Mouse (Mus musculus) neural tube, embryonic 14.5 days (tissue): ENCODE measurements around the gene Fbxo6. TPM values are rescaled to one million over a fixed set of nuclear protein-coding genes. Genes with fewer than 3 reads are reported as not detected.

Source experiments
- ATAC-seq: fragments of 200-750 bp; cut with Nextera tagmentation; 2 replicates; pipeline ENCODE4 v1.8.0; 2017; ENCODE audit warnings: low read depth, mild to moderate bottlenecking, moderate TSS enrichment, moderate library complexity
- H3K27ac ChIP-seq: fragments of 300-500 bp; sonication (generic); 2 replicates; pipeline ENCODE4 v1.5.1; 2014; ENCODE audit warnings: low read depth, mild to moderate bottlenecking, control low read depth, low read length, moderate library complexity, mixed read lengths
- H3K27me3 ChIP-seq: fragments of 300-500 bp; sonication (generic); 2 replicates; pipeline ENCODE4 v1.6.1; 2014; ENCODE audit warnings: low read length; ENCODE audit not compliant: control insufficient read depth, insufficient read depth
- H3K36me3 ChIP-seq: fragments of 300-500 bp; sonication (generic); 2 replicates; pipeline ENCODE4 v1.6.1; 2014; ENCODE audit warnings: low read length, mixed read lengths; ENCODE audit not compliant: control insufficient read depth, insufficient read depth
- H3K4me1 ChIP-seq: fragments of 300-500 bp; sonication (generic); 2 replicates; pipeline ENCODE4 v1.6.1; 2014; ENCODE audit warnings: low read length; ENCODE audit not compliant: control insufficient read depth, insufficient read depth
- H3K4me2 ChIP-seq: fragments of 300-500 bp; sonication (generic); 2 replicates; pipeline ENCODE4 v1.6.1; 2014; ENCODE audit warnings: mild to moderate bottlenecking, low read depth, low read length, control low read depth
- H3K4me3 ChIP-seq: fragments of 300-500 bp; sonication (generic); 2 replicates; pipeline ENCODE4 v1.5.1; 2014; ENCODE audit warnings: low read depth, low read length, control low read depth, mixed read lengths
- H3K9ac ChIP-seq: fragments of 300-500 bp; sonication (generic); replicated peaks from 2 replicates; pipeline ENCODE4 v1.6.1; 2014; ENCODE audit warnings: low read depth, mild to moderate bottlenecking, control low read depth, low read length, mixed read lengths
- H3K9me3 ChIP-seq: fragments of 300-500 bp; sonication (generic); 2 replicates; pipeline ENCODE4 v1.6.1; 2016; ENCODE audit warnings: low read length; ENCODE audit not compliant: control insufficient read depth
- WGBS: fragments of 180-500 bp; shearing (Covaris S2); extraction: QIAGEN DNeasy Blood & Tissue Kit; methylation state at CpG from one replicate; pipeline ENCODE4 v1.1.7; 2014; 5-methylcytosine and 5-hydroxymethylcytosine counted together
- polyA plus RNA-seq: library from polyadenylated mRNA; unstranded; fragments of >200 nt; fragmentation: Nextera tagmentation; extraction: Ambion mirVana; gene quantifications from 2 replicates; pipeline ENCODE4 v1.2.1, GENCODE M21; 2014

Gene Fbxo6
- polyA plus RNA-seq, 1 experiment from 2014 or later: 19.7 TPM

- ATAC-seq: no peak
- 68% methylated on average over 8 of the region's 8 CpGs for WGBS
- H3K27ac ChIP-seq: no peak overlapping the region
- no peaks in the 10 kb centered on the region for H3K9me3 ChIP-seq
- no peaks in the 10 kb centered on the region for H3K27me3 ChIP-seq
- H3K9ac ChIP-seq: no peak overlapping the region
- H3K4me2 ChIP-seq: no peak overlapping the region
- peaks cover 2% of the 10 kb centered on the region; the same call in 1 of the 2 replicates for H3K4me1 ChIP-seq
- H3K36me3 ChIP-seq: no peaks in the 10 kb centered on the region
- no peak overlapping the region for H3K4me3 ChIP-seq
These were observed 14.4 kb downstream of the Fbxo6 start for GRCm38 (mm10) chr4:148137503-148137902.

DNA sequence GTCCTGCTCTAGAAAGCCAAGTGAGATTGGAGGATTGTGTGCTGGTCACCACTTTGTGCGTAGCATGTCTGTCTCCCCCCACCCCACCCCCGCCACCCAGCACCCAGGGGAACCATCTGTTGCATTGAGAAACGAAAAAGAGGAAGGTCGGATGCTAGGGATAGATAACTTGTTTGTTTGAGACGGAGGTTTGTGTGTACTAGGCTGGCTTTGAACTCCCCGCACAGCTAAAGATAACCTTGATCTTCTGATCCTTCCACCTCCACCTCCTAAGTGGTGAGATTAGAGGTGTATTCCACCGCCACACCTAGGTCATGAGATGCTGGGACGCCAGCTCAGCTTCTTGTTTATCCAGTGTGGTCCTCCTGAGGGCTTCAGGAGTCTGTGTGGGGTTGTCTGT, 17.0 kb downstream of the Fbxo6 start:
- H3K9me3 ChIP-seq: no peaks in the 10 kb centered on the region
- H3K27ac ChIP-seq: no peak overlapping the region
- no peak overlapping the region for H3K9ac ChIP-seq
- no peaks in the 10 kb centered on the region for H3K36me3 ChIP-seq
- no peak overlapping the region for H3K4me3 ChIP-seq
- WGBS: 86% methylated on average over 8 of the region's 8 CpGs
- no peak for ATAC-seq
- no peak overlapping the region for H3K4me2 ChIP-seq
- H3K27me3 ChIP-seq: no peaks in the 10 kb centered on the region
- peaks cover 5% of the 10 kb centered on the region for H3K4me1 ChIP-seq

- Histone ChIP-seq H3K4me3 (peak overlapping the region; percentile 74), H3K9me3 (no peaks in the 10 kb centered on the region), H3K9ac (peak overlapping the region; percentile 99), H3K27ac (peak overlapping the region; percentile 97), H3K36me3 (no peaks in the 10 kb centered on the region), H3K4me2 (peak overlapping the region; percentile 88), H3K27me3 (no peaks in the 10 kb centered on the region), H3K4me1 (peaks cover 9% of the 10 kb centered on the region)
- ATAC-seq: peak; percentile 70
- WGBS: under 1% methylated on average over 21 of the region's 21 CpGs
These were observed 20.4 kb downstream of the Fbxo6 start for GRCm38 (mm10) chr4:148131497-148132081.

GRCm38 (mm10) chr4:148130561-148131413, 21.2 kb downstream of the Fbxo6 start, which contains the start of gene Draxin:
Gene Draxin, minus strand, starts transcription at chr4:148130698.
- Histone ChIP-seq H3K4me3 (peak within 1 kb of the TSS; percentile 74), H3K4me1 (peaks cover 11% of the 10 kb centered on the region), H3K27ac (peak within 1 kb of the TSS; percentile 97), H3K9ac (peak within 1 kb of the TSS; percentile 99), H3K27me3 (no peaks in the 10 kb centered on the region), H3K9me3 (no peaks in the 10 kb centered on the region), H3K4me2 (peak within 1 kb of the TSS; percentile 88), H3K36me3 (no peaks in the 10 kb centered on the region)
- WGBS: under 1% methylated on average over 61 of the region's 87 CpGs
- ATAC-seq: peak; percentile 80

GRCm38 (mm10) chr4:148130133-148130532, 21.8 kb downstream of the Fbxo6 start, which contains the start of gene Mad2l2:
Gene Mad2l2, plus strand, starts transcription at chr4:148130384.
- ATAC-seq: peak; percentile 9; the same call in 1 of the 2 replicates

DNA sequence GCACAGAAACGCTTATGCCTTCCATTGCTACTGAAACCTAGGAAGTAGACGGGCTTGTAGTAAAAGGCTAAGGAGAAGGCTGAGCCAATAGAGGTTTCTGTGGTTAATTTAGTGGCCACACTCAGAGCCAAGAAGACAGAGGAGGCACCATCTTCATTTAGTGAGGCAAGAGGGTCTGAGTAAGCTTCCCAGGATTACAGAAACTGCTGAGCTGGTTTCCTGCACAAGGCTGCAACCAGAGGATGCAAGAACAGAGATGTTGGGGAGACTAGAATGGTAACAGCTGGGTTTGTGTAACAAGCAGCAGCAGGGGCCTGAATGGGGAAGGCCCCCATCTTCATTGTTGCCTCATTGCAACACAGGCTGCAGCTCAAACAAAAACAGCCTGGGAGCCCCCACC, 23.3 kb downstream of the Fbxo6 start:
- Histone ChIP-seq H3K9ac (peak overlapping the region; percentile 99; the same call in 1 of the 2 replicates), H3K4me3 (peak overlapping the region; percentile 74), H3K4me1 (peaks cover 11% of the 10 kb centered on the region), H3K27ac (no peak overlapping the region), H3K4me2 (peak overlapping the region; percentile 88), H3K9me3 (no peaks in the 10 kb centered on the region), H3K27me3 (no peaks in the 10 kb centered on the region), H3K36me3 (no peaks in the 10 kb centered on the region)
- WGBS: 64% methylated on average over 2 of the region's 2 CpGs
- no peak for ATAC-seq

More at GRCm38 (mm10) chr4:148130133-148130532, 21.8 kb downstream of the Fbxo6 start, which contains the start of gene Mad2l2:
- Histone ChIP-seq H3K27me3 (no peaks in the 10 kb centered on the region), H3K9me3 (no peaks in the 10 kb centered on the region), H3K36me3 (no peaks in the 10 kb centered on the region), H3K27ac (peak within 1 kb of the TSS; percentile 97), H3K4me2 (peak within 1 kb of the TSS; percentile 88), H3K4me3 (peak within 1 kb of the TSS; percentile 74), H3K4me1 (peaks cover 11% of the 10 kb centered on the region), H3K9ac (peak within 1 kb of the TSS; percentile 99)
- WGBS: under 1% methylated on average over 18 of the region's 18 CpGs

GRCm38 (mm10) chr4:148128241-148128640, 23.7 kb downstream of the Fbxo6 start:
- H3K4me1 ChIP-seq: peaks cover 11% of the 10 kb centered on the region
- peak overlapping the region; percentile 74; the same call in 1 of the 2 replicates for H3K4me3 ChIP-seq
- H3K9ac ChIP-seq: no peak overlapping the region
- no peaks in the 10 kb centered on the region for H3K9me3 ChIP-seq
- H3K4me2 ChIP-seq: peak overlapping the region; percentile 88
- H3K36me3 ChIP-seq: no peaks in the 10 kb centered on the region
- no peaks in the 10 kb centered on the region for H3K27me3 ChIP-seq
- no peak overlapping the region for H3K27ac ChIP-seq
- no peak for ATAC-seq
- 39% methylated on average over 1 of the region's 1 CpGs for WGBS

DNA sequence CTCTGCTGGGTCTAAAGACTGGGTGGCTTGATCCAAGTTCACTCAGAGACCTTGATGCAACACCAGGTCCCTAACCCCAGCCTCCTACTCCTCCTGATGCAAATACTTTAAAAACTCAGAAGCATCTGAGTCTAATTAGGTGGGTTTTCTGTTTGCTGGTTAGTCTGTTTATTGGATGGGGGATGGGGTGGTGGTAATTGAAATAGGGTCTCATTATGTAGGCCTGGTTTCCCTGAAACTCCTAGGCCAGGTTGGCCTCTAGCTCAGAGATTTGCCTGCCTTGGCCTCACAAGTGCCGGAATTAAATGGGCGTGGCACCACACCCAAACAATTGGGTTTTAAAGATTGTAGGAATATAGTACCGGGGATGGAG, 29.3 kb downstream of the Fbxo6 start:
- peaks cover 14% of the 10 kb centered on the region; the same call in 1 of the 2 replicates for H3K4me1 ChIP-seq

More for the DNA sequence above, 29.3 kb downstream of the Fbxo6 start:
- Histone ChIP-seq H3K36me3 (no peaks in the 10 kb centered on the region), H3K27ac (peak overlapping the region; percentile 35; the same call in 1 of the 2 replicates), H3K9me3 (no peaks in the 10 kb centered on the region), H3K9ac (no peak overlapping the region), H3K27me3 (no peaks in the 10 kb centered on the region), H3K4me3 (no peak overlapping the region), H3K4me2 (no peak overlapping the region)
- WGBS: 49% methylated on average over 3 of the region's 3 CpGs
- no peak for ATAC-seq
